Mouse (Mus musculus): ENCODE measurements at regions not wholly inside any gene's neighbourhood (a gene's known extent, or its start where the extent isn't known, plus 50 kb on each side); places are given as distances from the start of the nearest gene placed in this dataset.

- DNase-seq (ENCODE audit: low spot score), result peak; percentile 59
These were observed 167.8 kb upstream of the Amot start for GRCm38 (mm10) chrX:145672776-145673175.

GRCm38 (mm10) chrX:145651647-145652046 is 146.7 kb upstream of the Amot start:
- DNase-seq (ENCODE audit: low spot score), result no peak

GRCm38 (mm10) chrX:145619649-145620048 is 114.7 kb upstream of the Amot start:
- DNase-seq (ENCODE audit: low spot score), result no peak

GRCm38 (mm10) chrX:145602085-145602484 is 97.1 kb upstream of the Amot start:
- no peak for DNase-seq (ENCODE audit: low spot score)

GRCm38 (mm10) chrX:145590733-145591132 is 85.8 kb upstream of the Amot start:
- no peak for DNase-seq (ENCODE audit: low spot score)

- DNase-seq (ENCODE audit: low spot score), result no peak
These were observed 62.5 kb upstream of the Amot start for GRCm38 (mm10) chrX:145567528-145567927.

- DNase-seq (ENCODE audit: low spot score), result no peak
These were observed 62.1 kb upstream of the Amot start for GRCm38 (mm10) chrX:145567073-145567472.

GRCm38 (mm10) chrX:145558881-145559280 is 53.9 kb upstream of the Amot start:
- DNase-seq (ENCODE audit: low spot score), result no peak

All from embryo, embryonic 10.5 days (tissue).